Mouse (Mus musculus): ENCODE measurements around the gene Rerg.

The Rerg gene

DNA sequence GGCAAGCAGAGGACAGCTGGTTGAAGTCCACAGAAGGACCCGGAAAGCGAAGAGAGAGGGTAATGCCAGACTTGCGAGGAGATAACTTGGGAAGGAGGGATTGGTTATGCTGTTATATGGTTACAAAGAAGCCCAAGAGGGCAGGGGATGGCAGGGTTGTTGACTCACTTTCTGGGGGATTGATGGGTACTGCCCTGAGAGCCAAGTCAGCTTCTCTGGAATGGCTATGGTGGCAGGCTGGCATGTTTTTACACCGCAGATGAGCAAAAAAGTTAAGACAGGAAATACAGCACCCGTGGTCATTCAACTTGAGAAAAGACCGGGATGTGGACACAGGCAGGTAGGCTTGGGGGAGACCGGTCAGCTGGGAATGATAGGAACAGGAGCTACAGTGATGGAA, 7.8 kb downstream of the Rerg start:
- no peak for DNase-seq

DNA sequence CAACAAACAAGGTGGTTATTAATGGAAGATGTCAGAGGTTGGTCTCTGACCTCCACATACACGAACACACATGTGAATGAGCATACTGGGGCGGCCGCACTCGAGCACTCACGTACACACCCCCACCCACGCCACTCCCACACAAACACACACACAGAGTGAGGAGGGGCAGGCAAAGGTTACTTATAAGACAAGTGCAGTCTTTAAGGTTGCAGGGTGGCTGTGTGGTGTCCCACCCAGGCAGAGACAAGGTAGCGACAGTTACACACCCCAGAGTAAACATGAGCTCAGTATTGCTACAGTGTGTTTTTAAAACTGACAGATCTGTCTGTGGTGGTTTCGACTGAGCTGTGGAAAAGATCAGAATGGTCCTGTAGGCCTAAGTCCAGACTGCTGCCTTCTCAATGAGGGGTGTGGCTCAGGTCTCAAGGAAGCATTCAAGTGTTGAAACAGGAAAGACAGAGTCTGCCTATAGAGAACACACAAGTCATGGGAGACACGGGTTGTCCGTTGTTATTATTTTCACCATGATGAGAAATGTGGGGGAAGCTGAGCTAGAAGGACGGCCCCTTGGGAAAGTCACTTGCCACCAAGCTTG, 8.7 kb downstream of the Rerg start:
- DNase-seq: no peak

DNA sequence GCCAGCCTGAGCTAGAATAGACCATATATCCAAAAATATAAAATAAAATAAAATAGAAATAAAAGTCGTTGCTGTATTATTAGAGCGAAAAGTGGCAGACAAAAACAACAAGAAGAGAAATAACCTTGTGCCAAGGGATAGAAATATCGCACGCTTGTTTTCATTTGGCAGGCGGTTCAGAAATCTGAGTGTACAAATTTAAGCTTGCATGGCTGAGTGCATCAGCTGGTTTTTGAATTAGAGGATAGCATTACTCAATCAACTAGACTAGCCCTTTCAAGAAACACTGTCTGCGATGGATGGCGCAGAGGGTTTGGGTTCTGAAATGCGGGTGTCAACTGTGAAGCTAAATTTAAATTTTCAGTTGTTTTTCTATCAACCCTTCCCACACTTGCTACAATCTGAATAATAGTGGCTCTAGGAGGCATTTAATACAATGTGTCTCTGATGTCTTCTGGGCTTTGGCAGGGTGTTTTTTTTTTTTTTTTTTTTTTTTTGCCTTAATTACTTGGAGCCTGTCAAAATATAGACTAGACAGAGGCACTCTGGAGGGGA, 10.8 kb downstream of the Rerg start:
- no peak for DNase-seq

DNA sequence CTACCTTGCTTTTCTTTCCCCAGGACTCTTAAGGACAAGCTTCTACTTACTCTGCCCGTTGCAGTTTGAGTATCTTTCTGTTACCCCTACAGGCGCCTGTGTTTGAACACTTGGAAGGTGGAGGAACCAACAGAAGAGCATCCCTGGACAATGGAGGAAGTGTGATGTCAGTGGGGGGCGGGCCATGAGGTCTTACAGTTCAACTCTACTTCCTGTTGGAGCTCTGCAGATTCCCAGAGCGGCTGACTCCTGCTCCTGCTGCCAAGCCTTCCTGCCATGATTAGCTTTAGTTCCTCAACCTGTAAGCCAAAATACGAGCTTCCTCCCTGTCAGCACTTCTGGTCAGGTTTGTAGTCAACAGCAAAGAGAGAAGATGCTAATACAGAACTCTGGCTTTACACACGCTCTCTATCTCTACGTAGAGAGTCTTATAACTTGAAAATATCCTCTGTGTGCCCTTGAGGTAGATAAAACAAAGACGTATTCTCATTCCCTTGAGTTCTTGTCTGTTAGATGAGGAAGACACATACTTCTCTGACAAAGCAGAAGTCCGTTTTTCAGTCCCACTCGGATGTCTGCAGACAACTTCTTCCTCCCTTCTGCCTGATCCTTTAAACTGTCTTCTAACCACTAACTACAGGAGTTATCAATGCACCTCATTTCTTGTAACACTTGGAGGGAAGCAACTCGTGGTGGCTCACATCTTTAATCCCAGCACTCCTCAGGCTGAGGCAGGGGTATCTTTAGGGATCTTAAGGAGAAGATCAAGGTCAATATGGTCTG, 13.7 kb downstream of the Rerg start:
- no peak for DNase-seq

DNA sequence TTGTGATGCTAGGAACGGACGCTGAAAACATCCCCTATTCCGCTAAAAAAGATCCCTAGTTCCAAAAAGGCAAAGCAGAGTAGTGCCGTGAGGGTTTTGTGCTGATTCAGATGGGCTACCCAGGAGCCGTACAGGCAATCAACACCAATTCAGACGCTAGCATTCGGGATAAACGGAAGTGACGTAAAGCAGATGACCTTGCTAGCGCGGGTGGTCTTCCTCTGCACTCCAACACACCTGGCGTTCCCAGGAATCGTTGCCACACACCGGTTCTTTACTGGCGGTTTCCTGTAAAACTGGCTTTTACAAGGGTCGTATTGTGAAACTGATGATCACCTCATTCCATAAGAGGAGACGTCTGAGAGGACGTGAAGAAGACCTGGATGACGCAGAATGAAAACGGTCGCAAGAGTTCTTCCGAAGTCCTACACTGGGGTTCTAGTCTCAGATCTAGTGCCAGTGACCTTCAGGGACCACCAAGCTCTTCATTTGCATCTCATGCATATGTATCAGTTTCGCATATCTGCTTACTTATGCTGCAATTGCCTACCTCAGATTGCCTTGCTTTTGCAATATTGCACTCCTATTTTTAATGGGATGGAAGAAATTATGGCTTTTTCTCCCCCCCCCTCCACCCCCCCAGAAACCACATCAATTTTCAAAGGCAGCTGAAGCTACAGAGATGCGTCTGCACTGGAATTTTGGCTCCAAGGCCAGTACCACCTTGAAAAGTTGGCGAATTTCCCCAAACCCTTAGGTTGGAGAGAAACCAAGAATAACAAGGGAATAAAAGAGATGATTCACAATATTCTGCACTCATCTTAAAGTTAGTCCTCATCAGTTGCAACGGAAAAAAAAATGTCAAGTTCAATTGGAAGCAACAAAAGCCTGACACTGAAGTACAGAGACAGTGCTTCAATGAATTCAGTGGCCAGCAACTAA, 14.8 kb downstream of the Rerg start:
- no peak for DNase-seq

DNA sequence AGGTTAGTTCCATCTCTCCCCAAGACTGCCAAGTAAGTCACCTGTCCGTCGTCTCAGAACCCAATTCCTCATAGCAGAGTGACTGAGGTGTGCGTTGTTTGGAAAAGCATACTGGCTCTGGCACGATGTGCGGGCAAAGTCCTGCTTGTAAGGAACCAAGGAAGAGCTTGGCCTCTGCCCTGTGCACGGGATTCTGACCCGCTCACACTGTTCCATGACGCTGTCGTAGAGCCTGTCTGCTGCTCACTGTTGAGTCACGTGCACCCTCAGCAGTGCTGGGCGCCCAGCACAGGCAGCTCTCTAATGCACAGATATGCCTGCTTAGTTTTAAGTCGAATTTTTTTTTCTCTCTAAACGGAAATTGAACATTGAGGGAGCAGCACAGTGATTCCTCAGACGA, 17.3 kb downstream of the Rerg start:
- DNase-seq: no peak

DNA sequence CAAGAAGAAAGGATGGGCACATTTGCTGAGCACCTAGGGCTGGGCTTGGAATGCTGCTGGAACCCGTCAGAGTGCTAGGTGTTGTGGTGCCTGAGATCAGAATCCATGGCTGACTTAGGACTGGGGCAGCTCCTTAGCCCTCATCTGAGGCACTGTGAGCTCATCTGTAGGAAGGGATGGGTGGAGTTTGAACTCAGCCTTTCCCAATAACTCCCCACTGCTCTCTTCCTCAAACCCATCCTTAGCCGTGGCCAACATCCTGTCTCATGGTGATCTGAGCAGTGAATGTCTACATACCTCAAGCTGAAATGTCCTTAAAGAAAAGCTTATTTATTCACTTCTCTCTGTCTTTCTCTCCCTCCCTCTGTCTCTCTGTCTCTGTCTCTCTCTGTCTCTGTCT, 19.3 kb downstream of the Rerg start:
- DNase-seq: no peak

DNA sequence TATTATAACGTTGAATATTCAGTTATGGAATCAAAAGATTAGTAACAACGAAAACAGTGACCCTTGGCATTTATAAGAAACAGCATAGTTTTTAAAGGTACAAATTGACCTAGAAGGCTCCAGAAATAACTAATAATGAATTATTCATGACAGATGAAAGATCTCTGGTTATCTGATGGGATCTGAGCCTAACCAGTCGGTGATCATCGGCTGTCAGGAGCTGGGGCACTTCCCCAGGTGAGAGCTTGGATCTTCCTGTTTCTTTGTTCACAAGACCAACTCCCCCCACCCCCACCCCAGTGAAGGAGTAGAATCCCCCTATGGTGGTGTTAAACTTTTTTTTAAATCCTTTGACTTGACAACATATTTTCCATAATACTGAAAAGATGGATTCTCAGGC, 20.5 kb downstream of the Rerg start:
- DNase-seq: no peak

DNA sequence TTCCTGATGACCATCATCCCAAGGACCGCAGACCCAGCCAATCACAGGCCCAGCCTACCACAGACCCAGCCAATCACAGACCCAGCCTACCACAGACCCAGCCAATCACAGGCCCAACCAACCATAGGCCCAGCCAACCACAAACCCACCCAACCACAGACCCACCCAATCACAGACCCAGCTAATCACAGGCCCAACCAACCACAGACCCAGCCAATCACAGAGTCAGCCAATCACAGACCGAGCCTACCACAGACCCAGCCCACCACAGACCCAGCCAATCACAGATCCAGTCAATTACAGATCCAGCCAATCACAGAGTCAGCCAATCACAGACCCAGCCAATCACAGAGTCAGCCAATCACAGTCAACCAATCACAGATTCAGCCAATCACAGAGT, 23.4 kb downstream of the Rerg start:
- no peak for DNase-seq

DNA sequence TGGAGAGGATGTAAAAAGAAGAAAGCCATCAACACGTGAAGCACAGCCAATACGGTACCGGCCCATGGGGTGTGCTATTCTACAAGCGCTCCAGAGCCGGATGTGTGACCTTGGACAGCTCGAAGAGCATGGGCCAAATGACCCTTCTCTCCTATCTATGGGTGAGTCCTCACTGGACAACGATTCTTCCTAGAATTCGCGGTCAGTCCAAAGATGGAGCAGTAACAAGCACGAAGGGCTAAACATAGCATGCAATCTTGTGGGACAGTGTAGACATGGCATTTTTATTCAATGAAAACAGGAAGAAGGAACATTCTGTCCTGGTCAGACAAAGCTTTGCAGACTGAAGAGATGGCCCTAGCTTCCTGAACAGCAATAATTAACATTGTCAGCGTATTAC, 24.7 kb downstream of the Rerg start:
- DNase-seq: no peak

DNA sequence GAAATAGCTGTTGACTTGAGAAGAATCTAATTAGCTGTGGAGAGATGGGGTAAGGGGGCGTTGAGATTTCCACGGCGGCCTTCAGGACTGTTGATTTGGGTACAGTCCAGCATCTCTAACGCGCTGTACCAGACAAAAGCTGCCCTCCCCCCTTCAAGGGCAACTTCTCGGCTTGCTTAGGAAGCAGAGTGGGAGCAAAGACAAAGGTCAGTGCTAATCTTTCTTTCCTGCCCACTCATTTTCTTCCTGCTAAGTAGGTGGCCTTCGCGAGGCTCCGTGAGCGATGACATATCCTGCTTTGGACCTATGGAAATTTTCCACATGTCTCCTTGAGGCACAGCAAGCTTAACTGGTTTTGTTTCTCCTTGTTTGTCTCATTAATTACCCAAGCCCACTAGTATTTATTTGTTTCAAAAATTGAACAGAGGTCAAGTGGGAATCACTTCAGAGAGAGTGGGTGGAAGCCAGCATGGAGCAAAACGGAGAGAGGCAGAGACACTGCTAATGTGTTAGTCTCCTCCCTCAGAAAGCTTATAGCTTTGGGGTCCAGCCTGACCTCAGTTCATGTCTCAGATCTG, 25.2 kb downstream of the Rerg start:
- DNase-seq: no peak

DNA sequence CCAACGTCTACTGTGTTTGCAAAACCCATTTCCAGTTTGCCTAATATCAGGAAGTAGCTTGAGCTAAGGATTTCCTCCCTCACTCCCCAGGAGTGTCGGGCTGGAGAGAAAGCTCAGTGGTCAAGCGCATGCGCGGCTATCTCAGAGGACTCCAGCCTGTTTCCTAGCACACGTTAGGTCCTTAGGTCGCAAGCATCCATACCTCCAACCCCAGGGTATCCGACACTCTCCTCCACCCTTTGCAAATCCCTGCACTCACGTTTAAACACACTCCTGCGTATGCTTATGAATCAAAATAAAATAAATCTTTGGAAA, 25.8 kb downstream of the Rerg start:
- no peak for DNase-seq

DNA sequence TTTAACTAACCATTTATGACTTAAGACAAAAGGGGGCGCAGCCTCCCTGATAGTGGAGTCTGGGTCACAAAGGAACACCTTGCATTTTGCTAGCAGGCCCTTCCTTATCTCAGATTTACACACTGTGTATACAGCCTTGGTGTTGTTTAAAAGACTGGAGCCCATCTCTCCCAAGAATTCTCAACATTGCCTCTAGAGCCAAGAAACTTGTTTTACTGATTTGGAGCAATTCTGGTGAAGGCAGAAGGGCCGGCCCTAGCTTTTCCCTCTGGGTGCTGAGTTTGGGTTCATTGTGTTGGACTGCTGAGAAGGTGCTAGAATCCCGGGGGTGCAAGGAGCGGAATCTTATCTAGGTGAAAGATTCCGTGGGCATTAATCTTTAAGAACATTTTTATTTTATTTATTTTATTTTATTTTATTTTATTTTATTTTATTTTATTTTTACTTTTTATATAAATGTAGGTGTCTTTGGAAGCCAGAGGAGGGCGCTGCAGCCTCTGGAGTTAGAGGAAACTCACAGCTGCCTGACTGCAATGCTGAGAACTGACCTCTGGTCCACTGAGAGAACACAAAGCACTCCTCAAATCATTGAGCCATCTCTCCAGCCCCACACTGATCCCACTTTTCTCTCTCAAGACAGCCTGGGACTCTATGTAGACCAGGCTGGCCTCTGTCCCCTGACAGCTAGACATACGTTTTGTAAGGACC, 26.3 kb downstream of the Rerg start:
- no peak for DNase-seq

DNA sequence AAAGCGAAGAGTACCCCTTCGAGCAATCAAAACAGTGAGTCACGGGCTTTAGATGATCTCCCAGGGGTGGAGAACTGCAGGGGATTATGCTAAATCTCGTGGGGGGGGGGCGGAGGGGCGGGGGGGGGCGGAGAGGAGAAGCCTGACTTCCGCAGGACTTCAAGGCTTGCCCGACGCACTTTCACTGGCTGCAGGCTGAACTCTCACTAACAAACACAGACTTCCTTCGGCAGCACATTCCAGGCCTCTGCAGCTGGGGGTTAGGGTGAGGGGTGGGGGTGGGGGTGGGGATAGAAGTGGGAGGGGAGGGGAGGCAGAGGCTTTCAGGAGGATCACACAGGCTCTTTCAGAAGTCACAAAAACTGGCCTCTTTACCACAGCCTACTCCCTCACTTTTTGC, 27.5 kb downstream of the Rerg start:
- no peak for DNase-seq

DNA sequence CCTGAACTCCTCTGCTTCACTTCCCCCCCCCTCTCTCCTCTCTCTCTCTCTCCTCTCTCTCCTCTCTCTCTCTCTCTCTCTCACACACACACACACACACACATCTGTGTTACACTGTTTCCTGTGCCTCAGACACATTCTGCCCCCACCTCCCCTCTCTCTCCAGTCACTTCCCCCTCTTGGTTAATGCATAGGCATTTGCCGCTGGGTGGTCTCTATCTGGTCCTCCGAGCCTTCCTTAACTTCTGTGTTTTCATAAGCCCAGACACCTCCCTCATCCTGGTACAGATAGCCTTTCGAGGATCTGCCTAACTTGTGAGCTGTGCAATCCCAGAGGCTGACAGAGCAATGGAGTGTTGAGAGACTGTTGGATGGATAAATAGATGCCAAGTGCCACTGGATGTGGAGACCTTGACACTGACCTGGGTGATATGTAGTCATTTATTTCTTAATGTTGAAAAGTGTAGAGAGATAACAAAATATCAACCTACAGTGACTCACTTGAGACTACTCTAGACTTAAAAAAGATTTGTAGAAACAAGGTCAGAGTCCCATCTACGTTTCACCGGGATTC, 29.0 kb downstream of the Rerg start:
- no peak for DNase-seq

DNA sequence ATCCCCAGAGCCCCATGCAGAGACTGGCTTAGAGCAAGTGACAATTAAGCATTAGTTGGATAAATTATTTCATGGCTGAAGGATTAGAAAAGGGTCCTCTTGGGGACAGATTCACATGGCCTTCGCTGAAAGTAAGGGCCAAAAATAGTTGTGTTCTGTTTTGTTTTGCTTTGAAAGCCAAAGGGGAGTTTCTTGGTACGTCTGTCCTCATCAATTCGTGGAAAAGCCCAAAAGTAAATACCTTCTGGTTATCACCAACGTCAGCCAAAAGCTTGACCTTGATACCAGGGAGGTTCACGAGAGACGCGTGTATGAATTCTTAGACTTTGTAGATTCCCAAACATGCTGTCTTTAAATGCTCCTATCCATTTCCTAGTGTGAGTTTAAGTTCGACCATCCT, 31.5 kb downstream of the Rerg start:
- DNase-seq: no peak

DNA sequence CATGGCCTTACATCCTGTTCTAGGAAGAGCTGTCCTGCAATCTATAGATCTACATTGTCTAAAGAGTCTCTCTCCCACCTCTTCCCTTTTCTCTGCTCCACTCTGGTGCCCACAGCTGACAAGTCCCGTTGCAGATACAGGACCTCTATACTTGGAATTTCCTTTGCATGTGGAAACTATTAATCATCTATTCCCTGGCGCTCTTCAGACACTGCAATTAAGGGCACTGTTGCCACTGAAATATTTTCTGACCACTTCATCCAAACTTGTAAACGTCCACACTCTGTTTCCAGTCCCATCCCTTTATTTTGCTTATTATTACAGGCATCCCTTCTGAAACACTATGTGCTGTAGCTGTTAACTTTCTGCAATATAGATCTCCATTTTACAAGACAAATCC, 31.9 kb downstream of the Rerg start:
- DNase-seq: no peak

DNA sequence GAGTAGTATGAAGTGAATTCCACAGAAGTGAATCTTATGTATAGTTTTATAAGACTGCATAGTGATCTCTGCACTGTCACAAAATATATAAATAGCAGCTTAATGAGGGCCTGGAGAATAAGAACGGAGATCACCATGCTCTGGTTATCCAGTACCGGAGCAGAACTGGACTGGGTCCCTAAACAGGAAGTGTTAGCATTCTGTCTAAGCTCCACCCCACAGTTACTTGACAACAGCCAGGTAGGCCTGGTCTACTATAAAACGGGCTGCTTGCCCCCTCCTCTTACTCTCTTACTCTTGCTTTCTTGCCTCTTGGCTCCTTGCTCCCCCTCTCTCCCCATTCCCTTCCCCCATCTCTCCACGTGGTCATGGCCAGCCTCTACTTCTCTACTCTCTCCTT, 33.9 kb downstream of the Rerg start:
- no peak for DNase-seq

DNA sequence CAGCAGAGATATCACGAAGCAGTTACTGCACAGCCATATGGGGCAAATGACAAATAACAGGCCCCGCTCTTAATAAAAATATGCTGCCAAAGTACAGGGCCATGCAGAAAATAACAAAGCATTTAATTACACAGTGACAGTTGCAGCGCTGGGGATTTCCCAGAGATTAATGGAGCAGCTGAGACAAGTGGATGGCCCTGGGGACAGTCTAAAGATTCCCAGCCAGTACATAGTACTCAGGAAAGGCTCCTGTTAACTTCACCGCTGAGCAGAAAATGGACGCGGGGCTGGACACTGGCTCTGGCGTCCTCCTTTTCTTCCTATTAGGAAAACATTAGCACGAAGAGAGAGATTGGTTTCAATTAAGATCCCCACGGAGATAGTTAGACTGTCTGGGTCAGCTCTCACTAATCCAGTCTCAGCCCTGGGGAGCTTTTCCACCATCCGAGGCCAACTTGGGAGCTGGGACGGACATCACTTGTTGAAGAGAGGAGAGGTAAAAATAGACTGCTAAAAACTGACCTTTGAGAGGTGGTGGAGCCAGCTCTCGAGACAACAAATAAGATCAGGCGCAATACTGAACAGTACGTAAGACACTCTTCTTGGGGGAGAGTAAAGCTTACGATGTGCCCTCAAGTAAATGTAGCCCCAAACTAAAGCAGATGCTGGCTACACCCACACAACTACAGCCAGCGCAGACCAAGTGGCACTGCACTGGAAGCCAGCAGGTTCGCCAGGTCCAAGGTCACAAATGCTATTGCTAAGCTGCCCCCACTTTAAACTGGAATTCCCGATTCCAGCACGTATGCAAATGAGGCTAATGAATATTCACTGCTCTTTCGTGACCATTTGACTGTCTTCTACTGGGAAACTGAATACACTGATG, 34.5 kb downstream of the Rerg start:
- no peak for DNase-seq

DNA sequence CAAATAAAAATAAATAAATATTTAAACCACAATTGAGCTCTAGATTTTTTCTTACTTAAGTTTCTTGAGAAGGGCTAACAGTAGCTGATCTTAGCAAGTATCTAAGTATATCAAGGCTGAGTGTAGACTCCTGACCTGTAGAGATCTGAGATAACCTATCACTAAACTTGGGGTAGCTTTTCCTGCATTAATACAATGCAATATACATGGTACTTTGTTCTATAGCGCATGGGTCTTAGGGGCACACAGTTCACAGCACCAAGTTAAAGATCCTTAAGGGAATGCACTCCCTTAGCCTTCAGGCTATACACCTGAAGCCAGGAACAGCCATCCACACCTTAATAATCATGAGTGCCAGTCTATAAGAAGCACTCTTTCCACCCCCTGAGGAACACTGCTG, 38.5 kb downstream of the Rerg start:
- no peak for DNase-seq

DNA sequence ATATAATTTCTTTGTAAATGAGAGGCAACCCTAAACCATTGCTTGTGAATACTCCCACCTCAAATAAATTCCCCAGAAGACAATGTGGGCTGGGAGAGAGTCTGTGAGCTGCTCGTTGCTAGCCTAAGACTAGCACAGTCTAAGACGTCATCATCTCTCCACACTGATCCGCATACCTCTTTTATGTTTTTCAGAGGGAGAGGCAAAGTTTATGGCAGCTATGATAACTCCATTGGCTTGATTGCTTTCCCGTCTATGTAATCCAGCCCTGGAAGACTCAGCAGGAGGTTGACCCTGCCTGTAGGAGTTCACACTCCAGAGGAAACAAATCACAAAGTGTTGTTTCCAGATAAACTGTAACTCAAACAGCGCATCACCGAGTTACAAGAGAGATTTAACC, 38.9 kb downstream of the Rerg start:
- DNase-seq: no peak
